Mouse (Mus musculus): ENCODE measurements around the gene Mcm2. TPM values are rescaled to one million over a fixed set of nuclear protein-coding genes. Genes with fewer than 3 reads are reported as not detected.

Gene Mcm2
- polyA plus RNA-seq, 1 experiment from 2014 or later: 70.0 TPM

GRCm38 (mm10) chr6:88924502-88925275 is 26.1 kb upstream of the Mcm2 start:
- Histone ChIP-seq H3K4me2 (replicated peaks) (no peak overlapping the region), H3K4me3 (no peak overlapping the region), H3K4me1 (peaks cover 26% of the 10 kb centered on the region), H3K9me3 (no peaks in the 10 kb centered on the region), H3K9ac (replicated peaks) (no peak overlapping the region), H3K27ac (replicated peaks) (peak overlapping the region; percentile 82), H3K27me3 (0 out of 2 replicates have a peak, but pooled peaks cover 4% of the 10 kb centered on the region), H3K36me3 (no peaks in the 10 kb centered on the region)
- ATAC-seq (replicated peaks): peak; percentile 55; the same call in 1 of the 2 replicates
- 5% methylated on average over 5 of the region's 5 CpGs for WGBS

- Histone ChIP-seq H3K27ac (replicated peaks) (no peak overlapping the region), H3K4me3 (no peak overlapping the region), H3K4me2 (replicated peaks) (no peak overlapping the region), H3K27me3 (no peaks in the 10 kb centered on the region), H3K9me3 (no peaks in the 10 kb centered on the region), H3K4me1 (no peaks in the 10 kb centered on the region), H3K36me3 (no peaks in the 10 kb centered on the region), H3K9ac (replicated peaks) (no peak overlapping the region)
- WGBS: 72% methylated on average over 8 of the region's 8 CpGs
- no peak for ATAC-seq (replicated peaks)
Observed at GRCm38 (mm10) chr6:88918802-88919201, 20.2 kb upstream of the Mcm2 start.

GRCm38 (mm10) chr6:88916153-88916552 is 17.6 kb upstream of the Mcm2 start:
- Histone ChIP-seq H3K27ac (replicated peaks) (no peak overlapping the region), H3K4me2 (replicated peaks) (no peak overlapping the region), H3K27me3 (no peaks in the 10 kb centered on the region), H3K9ac (replicated peaks) (no peak overlapping the region), H3K4me3 (no peak overlapping the region), H3K36me3 (no peaks in the 10 kb centered on the region; the same call in 1 of the 2 replicates), H3K4me1 (no peaks in the 10 kb centered on the region), H3K9me3 (no peaks in the 10 kb centered on the region)
- WGBS: 67% methylated on average over 1 of the region's 1 CpGs
- ATAC-seq (replicated peaks): 0 out of 2 replicates have a peak, but pooled peaks have one; percentile 17

- Histone ChIP-seq H3K4me3 (no peak overlapping the region), H3K27me3 (no peaks in the 10 kb centered on the region), H3K9me3 (no peaks in the 10 kb centered on the region), H3K27ac (replicated peaks) (no peak overlapping the region), H3K4me2 (replicated peaks) (no peak overlapping the region), H3K9ac (replicated peaks) (no peak overlapping the region), H3K4me1 (no peaks in the 10 kb centered on the region), H3K36me3 (no peaks in the 10 kb centered on the region; the same call in 1 of the 2 replicates)
- ATAC-seq (replicated peaks): no peak
- WGBS: 74% methylated on average over 4 of the region's 4 CpGs
Observed at GRCm38 (mm10) chr6:88915510-88915909, 16.9 kb upstream of the Mcm2 start.

- H3K9me3 ChIP-seq: no peaks in the 10 kb centered on the region
- H3K4me2 ChIP-seq (replicated peaks): no peak overlapping the region
- WGBS: 73% methylated on average over 5 of the region's 5 CpGs
- no peak overlapping the region for H3K27ac ChIP-seq (replicated peaks)
- H3K4me1 ChIP-seq: no peaks in the 10 kb centered on the region
- H3K27me3 ChIP-seq: no peaks in the 10 kb centered on the region
- no peak for ATAC-seq (replicated peaks)
- H3K9ac ChIP-seq (replicated peaks): no peak overlapping the region
- peaks cover 1% of the 10 kb centered on the region; the same call in 1 of the 2 replicates for H3K36me3 ChIP-seq
- no peak overlapping the region for H3K4me3 ChIP-seq
Observed at GRCm38 (mm10) chr6:88914799-88915198, 16.2 kb upstream of the Mcm2 start.

- H3K4me1 ChIP-seq: no peaks in the 10 kb centered on the region
- no peak for ATAC-seq (replicated peaks)
Observed at GRCm38 (mm10) chr6:88913440-88913839, 14.9 kb upstream of the Mcm2 start.

GRCm38 (mm10) chr6:88913022-88913421 is 14.4 kb upstream of the Mcm2 start:
- Histone ChIP-seq H3K9ac (replicated peaks) (no peak overlapping the region), H3K27ac (replicated peaks) (no peak overlapping the region), H3K27me3 (no peaks in the 10 kb centered on the region), H3K4me1 (no peaks in the 10 kb centered on the region), H3K4me2 (replicated peaks) (no peak overlapping the region), H3K4me3 (no peak overlapping the region), H3K9me3 (no peaks in the 10 kb centered on the region), H3K36me3 (peaks cover 3% of the 10 kb centered on the region; the same call in 1 of the 2 replicates)
- no peak for ATAC-seq (replicated peaks)
- 78% methylated on average over 4 of the region's 4 CpGs for WGBS

More at GRCm38 (mm10) chr6:88913440-88913839, 14.9 kb upstream of the Mcm2 start:
- H3K36me3 ChIP-seq: peaks cover 3% of the 10 kb centered on the region; the same call in 1 of the 2 replicates
- H3K4me3 ChIP-seq: no peak overlapping the region
- no peak overlapping the region for H3K4me2 ChIP-seq (replicated peaks)
- no peak overlapping the region for H3K9ac ChIP-seq (replicated peaks)
- H3K27ac ChIP-seq (replicated peaks): no peak overlapping the region
- no peaks in the 10 kb centered on the region for H3K9me3 ChIP-seq
- H3K27me3 ChIP-seq: no peaks in the 10 kb centered on the region

- Histone ChIP-seq H3K27ac (replicated peaks) (no peak overlapping the region), H3K4me2 (replicated peaks) (no peak overlapping the region), H3K9me3 (no peaks in the 10 kb centered on the region), H3K4me1 (peaks cover 5% of the 10 kb centered on the region; the same call in 1 of the 2 replicates), H3K9ac (replicated peaks) (no peak overlapping the region), H3K4me3 (no peak overlapping the region), H3K36me3 (peaks cover 3% of the 10 kb centered on the region; the same call in 1 of the 2 replicates), H3K27me3 (no peaks in the 10 kb centered on the region)
- ATAC-seq (replicated peaks): no peak
- WGBS: 90% methylated on average over 6 of the region's 6 CpGs
Observed at GRCm38 (mm10) chr6:88909151-88909550, 10.6 kb upstream of the Mcm2 start.

- no peaks in the 10 kb centered on the region for H3K9me3 ChIP-seq
- peak; percentile 20; the same call in 1 of the 2 replicates for ATAC-seq (replicated peaks)
- peak overlapping the region; percentile 1; the same call in 1 of the 2 replicates for H3K4me2 ChIP-seq (replicated peaks)
- H3K27me3 ChIP-seq: no peaks in the 10 kb centered on the region
- H3K27ac ChIP-seq (replicated peaks): no peak overlapping the region
- H3K36me3 ChIP-seq: peaks cover 3% of the 10 kb centered on the region; the same call in 1 of the 2 replicates
- H3K9ac ChIP-seq (replicated peaks): no peak overlapping the region
- H3K4me1 ChIP-seq: peaks cover 25% of the 10 kb centered on the region
- WGBS: 20% methylated on average over 16 of the region's 16 CpGs
- H3K4me3 ChIP-seq: no peak overlapping the region
Observed at GRCm38 (mm10) chr6:88906369-88907108, 8.0 kb upstream of the Mcm2 start.

- Histone ChIP-seq H3K4me2 (replicated peaks) (no peak overlapping the region), H3K9ac (replicated peaks) (no peak overlapping the region), H3K4me1 (peaks cover 29% of the 10 kb centered on the region), H3K27ac (replicated peaks) (no peak overlapping the region), H3K36me3 (0 out of 2 replicates have a peak, but pooled peaks cover 3% of the 10 kb centered on the region), H3K4me3 (no peak overlapping the region), H3K27me3 (no peaks in the 10 kb centered on the region), H3K9me3 (no peaks in the 10 kb centered on the region)
- no peak for ATAC-seq (replicated peaks)
- WGBS: 72% methylated on average over 7 of the region's 7 CpGs
Observed at GRCm38 (mm10) chr6:88905042-88905441, 6.5 kb upstream of the Mcm2 start.

GRCm38 (mm10) chr6:88904456-88904974 is 5.9 kb upstream of the Mcm2 start:
- no peak for ATAC-seq (replicated peaks)
- Histone ChIP-seq H3K4me3 (no peak overlapping the region), H3K9me3 (no peaks in the 10 kb centered on the region), H3K9ac (replicated peaks) (no peak overlapping the region), H3K4me1 (peaks cover 29% of the 10 kb centered on the region), H3K4me2 (replicated peaks) (no peak overlapping the region), H3K27me3 (no peaks in the 10 kb centered on the region), H3K36me3 (no peaks in the 10 kb centered on the region), H3K27ac (replicated peaks) (no peak overlapping the region)
- 94% methylated on average over 4 of the region's 4 CpGs for WGBS

- WGBS: 89% methylated on average over 5 of the region's 5 CpGs
- Histone ChIP-seq H3K9ac (replicated peaks) (peak overlapping the region; percentile 85), H3K36me3 (no peaks in the 10 kb centered on the region), H3K4me2 (replicated peaks) (peak overlapping the region; percentile 97), H3K4me3 (no peak overlapping the region; the same call in 1 of the 2 replicates), H3K9me3 (no peaks in the 10 kb centered on the region), H3K4me1 (peaks cover 29% of the 10 kb centered on the region), H3K27me3 (no peaks in the 10 kb centered on the region), H3K27ac (replicated peaks) (no peak overlapping the region)
- no peak for ATAC-seq (replicated peaks)
Observed at GRCm38 (mm10) chr6:88903708-88904107, 5.1 kb upstream of the Mcm2 start.
